Comparison of ENCODE assay signal across 21 mouse cellular contexts in the genomic region with DNA sequence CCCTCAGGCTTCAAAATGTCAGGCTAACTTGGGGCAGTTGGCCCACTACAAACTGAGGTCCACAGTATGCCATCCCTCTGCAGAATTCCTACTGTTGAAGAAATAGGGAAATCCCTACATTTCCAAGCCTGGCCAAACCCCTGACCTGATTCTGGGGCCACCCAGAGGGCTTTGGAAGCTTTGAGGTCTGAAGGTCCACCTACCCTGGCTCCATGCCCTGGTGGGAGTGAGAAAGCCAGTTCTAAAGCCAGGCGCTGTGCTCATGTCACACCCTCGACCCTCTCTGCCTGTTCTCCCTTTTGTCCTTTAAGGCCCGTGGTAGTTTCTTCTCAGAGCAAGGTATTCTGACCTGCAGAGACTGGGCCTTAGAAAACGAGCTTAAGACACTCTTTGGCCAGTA.
A peak's percentile ranks its signal among the peaks of the same experiment; 100 is the strongest.
DNase-seq lines count a peak whose midpoint lies in the region; ATAC-seq lines count a peak whose summit lies in the region.
"Had no signal": no experiment of that assay in that cellular context is flagged by ENCODE, and none has a peak within 500 bp of the region (broad histone marks: within the 10 kb centered on the region; RNA-seq: fewer than 3 reads in every experiment).

No protein-coding gene starts in this region.

- 66% methylated on average over 4 of the region's 4 CpGs for WGBS in heart, embryonic 12.5 days

- H3K9me3 ChIP-seq in heart, embryonic 12.5 days (replicated peaks), result no peaks in the 10 kb centered on the region
- H3K9me3 ChIP-seq: embryonic facial prominence, embryonic 15.5 days; forebrain, embryonic 10.5 days; kidney, embryonic 15.5 days; midbrain, embryonic 13.5 days; neural tube, embryonic 12.5 days; stomach, embryonic 15.5 days had no signal

- no peak overlapping the region for H3K4me3 ChIP-seq in heart, embryonic 12.5 days
- H3K4me3 ChIP-seq: embryonic facial prominence, embryonic 15.5 days; forebrain, embryonic 10.5 days; kidney, embryonic 15.5 days; midbrain, embryonic 13.5 days; neural tube, embryonic 12.5 days; stomach, embryonic 15.5 days had no signal

- no peak overlapping the region for H3K4me2 ChIP-seq in heart, embryonic 12.5 days
- H3K4me2 ChIP-seq: embryonic facial prominence, embryonic 15.5 days; heart, embryonic 11.5 days; kidney, embryonic 15.5 days; liver, embryonic 11.5 days; midbrain, embryonic 13.5 days; neural tube, embryonic 12.5 days; stomach, embryonic 15.5 days had no signal

- H3K9ac ChIP-seq in heart, embryonic 12.5 days, result no peak overlapping the region
- H3K9ac ChIP-seq: embryonic facial prominence, embryonic 15.5 days; kidney, embryonic 15.5 days; midbrain, embryonic 13.5 days; neural tube, embryonic 12.5 days; stomach, embryonic 15.5 days had no signal

- H3K27me3 ChIP-seq in heart, embryonic 12.5 days (replicated peaks), result no peaks in the 10 kb centered on the region
- H3K27me3 ChIP-seq: embryonic facial prominence, embryonic 15.5 days; neural tube, embryonic 12.5 days had no signal

- H3K36me3 ChIP-seq in heart, embryonic 12.5 days, result peaks cover 30% of the 10 kb centered on the region; the same call in 1 of the 2 replicates
- H3K36me3 ChIP-seq: midbrain, embryonic 13.5 days; neural tube, embryonic 12.5 days; stomach, embryonic 15.5 days had no signal

- DNase-seq in adrenal gland, adult 2 months, result peak; percentile 21
- no peak for DNase-seq in adrenal gland, postnatal 36 days
- DNase-seq in heart, adult 11 months, result no peak
- peak; percentile 30 to 46 for DNase-seq in right cerebral cortex, postnatal 10 days (ENCODE audit: low spot score in 2 of 2)
- DNase-seq in right cerebral cortex, adult 18-20 months, result no peak
- DNase-seq in spleen, postnatal 4 days (ENCODE audit: low spot score in 2 of 2), result no peak
- DNase-seq in T-cell, adult 2 months (ENCODE audit: low spot score), result no peak
- DNase-seq: gastrocnemius, postnatal 25 days; right cerebral cortex, postnatal 25 days; thymus, adult 2 months had no signal

- ATAC-seq in heart, embryonic 12.5 days (ENCODE audit: insufficient number of reproducible peaks, low FRiP score), result no peak
- ATAC-seq: hindbrain, embryonic 16.5 days; intestine, embryonic 16.5 days; midbrain, embryonic 13.5 days had no signal

- peaks cover 17% of the 10 kb centered on the region; the same call in 1 of the 2 replicates for H3K4me1 ChIP-seq in heart, embryonic 12.5 days (replicated peaks)
- H3K4me1 ChIP-seq: embryonic facial prominence, embryonic 15.5 days; kidney, embryonic 15.5 days; midbrain, embryonic 13.5 days; neural tube, embryonic 12.5 days; stomach, embryonic 15.5 days had no signal

- H3K27ac ChIP-seq in heart, embryonic 12.5 days (ENCODE audit: poor library complexity, severe bottlenecking), result 0 out of 2 replicates have a peak overlapping the region, but pooled peaks have one; percentile 2
- H3K27ac ChIP-seq: embryonic facial prominence, embryonic 15.5 days; forebrain, embryonic 10.5 days; kidney, embryonic 15.5 days; midbrain, embryonic 13.5 days; neural tube, embryonic 12.5 days; stomach, embryonic 15.5 days had no signal

Comparison
In these comparisons a context has a peak if more than half of its experiments do, and no peak if none do; other contexts are left out.
1. DNase-seq: peak in adrenal gland, adult 2 months (single experiment) and right cerebral cortex, postnatal 10 days (2 of 2); none in adrenal gland, postnatal 36 days (0 of 2), heart, adult 11 months (single experiment), right cerebral cortex, adult 18-20 months (single experiment), spleen, postnatal 4 days (0 of 2) and T-cell, adult 2 months (single experiment).